Mouse (Mus musculus) neural tube, embryonic 11.5 days (tissue): Measurements from ENCODE around the gene Them7. TPM values are rescaled to one million over a fixed set of nuclear protein-coding genes. Genes with fewer than 3 reads are reported as not detected.
A peak's percentile ranks its signal among the peaks of the same experiment; 100 is the strongest.

Source experiments
- ATAC-seq: fragments of 200-750 bp; cut with Nextera tagmentation; 2 replicates; pipeline ENCODE4 v1.8.0; 2017; ENCODE audit warnings: moderate number of reproducible peaks, mild to moderate bottlenecking, moderate TSS enrichment, moderate library complexity; ENCODE audit not compliant: insufficient read depth, low FRiP score, low TSS enrichment
- DNase-seq: peaks from one replicate; pipeline ENCODE4 v3.0.0-alpha.2; 2015; ENCODE audit warnings: low spot score
- H3K27ac ChIP-seq: fragments of 300-500 bp; sonication (generic); 2 replicates; pipeline ENCODE4 v1.5.1; 2014; ENCODE audit warnings: low read depth, mild to moderate bottlenecking, low read length
- H3K27me3 ChIP-seq: fragments of 300-500 bp; sonication (generic); 2 replicates; pipeline ENCODE4 v1.6.1; 2014; ENCODE audit warnings: mild to moderate bottlenecking, low read length, mixed read lengths; ENCODE audit not compliant: control insufficient read depth, insufficient read depth
- H3K36me3 ChIP-seq: fragments of 300-500 bp; sonication (generic); 2 replicates; pipeline ENCODE4 v1.6.1; 2014; ENCODE audit warnings: mild to moderate bottlenecking, low read length, moderate library complexity, mixed read lengths; ENCODE audit not compliant: control insufficient read depth, insufficient read depth
- H3K4me1 ChIP-seq: fragments of 300-500 bp; sonication (generic); 2 replicates; pipeline ENCODE4 v1.6.1; 2014; ENCODE audit warnings: low read length, mixed read lengths; ENCODE audit not compliant: control insufficient read depth, insufficient read depth
- H3K4me2 ChIP-seq: fragments of 300-500 bp; sonication (generic); 2 replicates; pipeline ENCODE4 v1.6.1; 2014; ENCODE audit warnings: low read depth, mild to moderate bottlenecking, moderate library complexity
- H3K4me3 ChIP-seq: fragments of 300-500 bp; sonication (generic); 2 replicates; pipeline ENCODE4 v1.5.1; 2014; ENCODE audit warnings: low read depth, low read length
- H3K9ac ChIP-seq: fragments of 300-500 bp; sonication (generic); 2 replicates; pipeline ENCODE4 v1.6.1; 2014; ENCODE audit warnings: mild to moderate bottlenecking, low read length
- H3K9me3 ChIP-seq: fragments of 300-500 bp; sonication (generic); 2 replicates; pipeline ENCODE4 v1.6.1; 2016; ENCODE audit warnings: low read length; ENCODE audit not compliant: control insufficient read depth
- WGBS: fragments of 180-500 bp; shearing (Covaris S2); extraction: QIAGEN DNeasy Blood & Tissue Kit; methylation state at CpG from one replicate; pipeline ENCODE4 v1.1.7; 2014; 5-methylcytosine and 5-hydroxymethylcytosine counted together
- polyA plus RNA-seq: library from polyadenylated mRNA; unstranded; fragments of >200 nt; fragmentation: Nextera tagmentation; extraction: Ambion mirVana; gene quantifications from 2 replicates; pipeline ENCODE4 v1.2.1, GENCODE M21; 2014

Them7 gene
- polyA plus RNA-seq, 1 experiment from 2014 or later, result 0.73 TPM

DNA sequence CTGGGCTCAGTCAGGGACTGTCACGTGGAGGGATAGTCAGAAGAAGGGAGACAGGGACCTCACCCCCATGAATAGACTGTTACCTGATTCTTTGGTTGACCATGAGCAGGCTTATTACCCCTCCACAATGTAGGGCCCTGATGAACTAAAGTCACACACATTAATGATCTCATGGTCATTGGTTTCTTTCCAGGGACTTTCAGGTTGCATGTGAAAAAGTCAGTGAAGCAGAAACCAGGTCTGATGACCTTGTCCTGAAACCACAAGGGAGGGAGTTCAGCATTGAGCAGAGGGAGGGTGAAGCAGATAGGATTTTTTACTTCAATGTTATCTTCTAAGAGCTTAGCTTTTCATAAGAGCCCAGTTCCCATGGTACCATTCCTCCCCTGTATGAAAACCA, 16.5 kb downstream of the Them7 start:
- Histone ChIP-seq H3K9ac (no peak overlapping the region), H3K27me3 (no peaks in the 10 kb centered on the region), H3K4me1 (peaks cover 4% of the 10 kb centered on the region; the same call in 1 of the 2 replicates), H3K36me3 (no peaks in the 10 kb centered on the region), H3K4me3 (no peak overlapping the region), H3K27ac (no peak overlapping the region), H3K4me2 (no peak overlapping the region), H3K9me3 (no peaks in the 10 kb centered on the region)
- DNase-seq, result no peak
- no peak for ATAC-seq
- 71% methylated on average over 1 of the region's 1 CpGs for WGBS

DNA sequence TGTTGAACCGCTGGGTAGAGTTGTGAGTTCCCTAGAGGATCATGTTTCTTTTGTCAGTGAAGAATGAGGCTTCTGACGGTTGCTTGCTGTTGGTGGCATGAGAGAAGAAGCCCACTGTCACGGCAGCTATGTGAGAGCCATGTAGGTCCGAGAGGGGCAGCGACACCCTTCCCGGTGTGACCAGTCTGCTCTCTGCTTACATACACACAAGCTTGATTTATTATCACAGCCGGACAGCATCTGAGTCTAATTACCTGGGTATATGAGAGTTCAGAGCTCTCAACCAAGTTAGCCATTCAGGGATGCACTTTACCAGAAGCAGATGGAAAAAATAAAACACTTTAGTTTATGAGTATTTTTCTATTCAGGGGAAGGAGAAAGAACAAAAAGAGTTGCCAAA, 18.8 kb downstream of the Them7 start:
- 45% methylated on average over 7 of the region's 7 CpGs for WGBS
- Histone ChIP-seq H3K9ac (no peak overlapping the region), H3K9me3 (no peaks in the 10 kb centered on the region), H3K27me3 (no peaks in the 10 kb centered on the region), H3K4me3 (no peak overlapping the region), H3K27ac (no peak overlapping the region), H3K36me3 (no peaks in the 10 kb centered on the region), H3K4me2 (no peak overlapping the region), H3K4me1 (no peaks in the 10 kb centered on the region)
- no peak for ATAC-seq
- DNase-seq, result no peak

DNA sequence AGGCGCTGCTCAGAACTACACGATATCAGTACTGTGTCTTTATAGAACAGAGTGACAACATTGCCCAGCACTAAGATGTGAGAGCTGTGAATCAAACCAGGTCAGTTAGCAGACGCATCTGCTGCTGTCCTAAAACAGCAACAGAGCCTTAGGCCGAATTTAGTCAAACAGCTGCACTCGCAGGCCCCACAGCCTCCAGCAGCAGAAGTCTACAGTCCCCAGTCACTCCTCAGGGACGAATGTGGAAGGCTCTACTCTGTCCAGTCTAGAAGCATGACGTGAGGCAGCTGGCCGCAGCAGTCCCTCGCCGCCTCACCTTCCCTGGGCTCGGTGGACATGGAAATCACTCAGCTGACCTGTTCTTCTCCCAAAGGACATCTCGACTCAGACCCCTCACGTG, 20.6 kb downstream of the Them7 start:
- Histone ChIP-seq H3K9ac (no peak overlapping the region), H3K9me3 (no peaks in the 10 kb centered on the region), H3K4me3 (no peak overlapping the region), H3K4me1 (no peaks in the 10 kb centered on the region), H3K4me2 (no peak overlapping the region), H3K36me3 (no peaks in the 10 kb centered on the region), H3K27me3 (no peaks in the 10 kb centered on the region), H3K27ac (no peak overlapping the region)
- 71% methylated on average over 13 of the region's 13 CpGs for WGBS
- ATAC-seq (no peak), DNase-seq (no peak)

DNA sequence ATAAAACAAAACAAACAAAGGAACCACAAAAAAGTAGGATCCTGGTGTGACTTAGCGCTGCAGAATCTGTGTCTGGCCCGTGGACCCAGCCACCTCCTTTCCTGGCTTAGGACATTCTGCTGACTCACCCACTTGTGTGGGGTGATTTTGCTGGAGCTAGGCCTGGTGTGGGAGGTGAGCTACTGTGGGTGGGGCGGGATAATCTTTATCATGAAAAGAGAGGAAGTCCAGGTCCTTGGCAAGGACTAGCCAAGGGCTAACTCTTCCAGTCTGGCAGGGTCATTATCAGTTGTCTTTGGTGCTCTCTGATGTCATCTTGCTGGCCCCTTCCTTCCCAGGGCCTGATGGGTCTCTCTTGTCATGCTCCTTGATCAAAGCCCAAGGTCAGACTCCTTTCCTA, 27.9 kb downstream of the Them7 start:
- Histone ChIP-seq H3K4me1 (no peaks in the 10 kb centered on the region), H3K36me3 (no peaks in the 10 kb centered on the region), H3K4me3 (no peak overlapping the region), H3K9ac (no peak overlapping the region), H3K9me3 (no peaks in the 10 kb centered on the region), H3K27me3 (no peaks in the 10 kb centered on the region), H3K27ac (no peak overlapping the region), H3K4me2 (no peak overlapping the region)
- no peak for DNase-seq
- WGBS, result 81% methylated on average over 3 of the region's 3 CpGs
- no peak for ATAC-seq

DNA sequence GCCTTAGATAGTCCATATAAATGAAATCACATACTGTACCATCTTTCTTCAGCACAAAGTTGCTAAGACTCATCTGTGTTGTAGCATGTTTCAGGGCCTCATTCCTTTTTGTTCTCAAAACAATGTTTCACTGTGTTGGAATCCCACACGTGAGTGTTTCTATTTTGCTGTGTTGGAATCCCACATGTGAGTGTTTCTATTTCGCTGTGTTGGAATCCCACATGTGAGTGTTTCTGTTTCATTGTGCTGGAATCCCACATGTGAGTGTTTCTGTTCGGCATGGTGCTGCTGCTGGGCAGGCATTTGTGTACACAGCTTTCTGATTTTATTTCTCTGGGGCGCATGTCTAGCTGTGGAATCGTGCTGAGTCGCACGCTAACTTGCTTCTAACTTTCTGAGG, 28.7 kb downstream of the Them7 start:
- no peaks in the 10 kb centered on the region for H3K36me3 ChIP-seq
- no peak overlapping the region for H3K4me2 ChIP-seq
- 69% methylated on average over 7 of the region's 7 CpGs for WGBS
- no peaks in the 10 kb centered on the region for H3K4me1 ChIP-seq
- H3K9ac ChIP-seq, result no peak overlapping the region
- ATAC-seq, result peak; percentile 79
- H3K27me3 ChIP-seq, result no peaks in the 10 kb centered on the region
- H3K27ac ChIP-seq, result no peak overlapping the region
- H3K9me3 ChIP-seq, result no peaks in the 10 kb centered on the region
- no peak overlapping the region for H3K4me3 ChIP-seq
- DNase-seq, result no peak

DNA sequence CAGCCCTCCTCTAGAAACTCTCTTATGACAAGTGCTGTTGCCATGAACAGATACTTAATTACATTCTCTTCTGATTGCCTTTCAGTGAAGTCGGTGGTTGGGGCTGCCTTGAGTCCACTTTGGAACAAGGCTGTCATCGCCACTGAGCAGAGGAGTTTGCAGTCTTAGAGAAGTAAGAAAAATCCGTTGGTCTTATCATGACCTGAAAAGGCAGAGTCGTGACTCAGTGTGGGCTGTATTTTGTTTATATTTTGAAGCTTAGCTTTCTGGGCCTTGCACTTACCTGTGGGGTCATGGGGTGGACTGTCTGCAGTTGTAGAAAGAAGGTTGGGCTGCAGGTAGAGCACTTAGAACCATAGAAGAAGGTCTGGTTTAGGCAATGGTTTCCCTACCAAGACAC, 31.3 kb downstream of the Them7 start:
- Histone ChIP-seq H3K36me3 (no peaks in the 10 kb centered on the region), H3K9ac (no peak overlapping the region), H3K4me2 (no peak overlapping the region), H3K4me3 (no peak overlapping the region), H3K27ac (no peak overlapping the region), H3K27me3 (no peaks in the 10 kb centered on the region), H3K9me3 (no peaks in the 10 kb centered on the region), H3K4me1 (no peaks in the 10 kb centered on the region)
- DNase-seq (no peak), ATAC-seq (no peak)
- 61% methylated on average over 4 of the region's 4 CpGs for WGBS

DNA sequence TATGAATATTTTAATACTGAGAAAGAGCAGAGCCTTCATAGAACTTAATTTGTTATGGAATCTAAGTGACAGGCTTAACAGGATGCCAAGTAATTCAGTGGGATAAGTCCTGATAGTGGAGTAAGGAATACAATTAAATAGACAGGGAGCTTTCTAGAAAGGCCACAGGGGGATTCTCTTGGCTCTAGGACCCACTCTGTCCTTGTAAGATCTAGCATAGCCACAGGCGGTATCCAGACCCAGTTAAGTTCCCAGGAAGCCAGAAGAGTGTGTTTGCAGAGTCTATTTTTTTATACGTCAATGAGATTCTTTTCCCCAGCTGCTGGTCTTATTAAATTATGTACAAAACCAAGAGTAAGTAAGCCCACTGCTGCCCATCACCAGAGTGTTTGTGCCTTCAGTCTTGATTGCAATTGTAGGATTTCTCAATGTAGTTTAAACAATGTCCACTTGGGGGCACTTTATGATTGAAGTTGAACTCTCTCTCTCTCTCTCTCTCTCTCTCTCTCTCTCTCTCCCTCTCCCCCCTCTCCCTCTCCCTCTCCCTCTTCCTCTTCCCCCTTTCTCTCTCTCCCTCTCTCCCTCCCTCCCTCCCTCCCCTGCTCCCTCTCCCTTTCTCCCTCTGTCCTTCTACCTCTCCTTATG, 32.4 kb downstream of the Them7 start:
- DNase-seq, result no peak

DNA sequence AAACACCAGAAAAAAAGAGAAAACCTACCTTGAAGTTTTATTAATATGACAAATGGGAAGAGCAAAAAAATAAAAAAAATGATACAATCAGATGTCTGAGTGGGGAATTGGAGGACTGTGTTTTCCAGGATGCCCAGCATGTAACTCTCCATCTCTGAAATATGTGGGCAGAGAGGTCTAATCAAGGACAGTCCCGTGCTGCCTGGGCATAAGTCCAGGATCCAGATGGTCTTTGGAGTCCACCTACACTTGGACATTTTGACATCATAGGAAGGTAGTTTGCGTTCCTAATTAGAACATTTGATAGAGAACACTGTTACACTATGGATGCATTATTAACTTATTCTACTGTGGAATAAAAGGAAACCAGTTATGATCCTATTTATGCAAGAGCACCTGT, 33.3 kb downstream of the Them7 start:
- no peaks in the 10 kb centered on the region for H3K9me3 ChIP-seq
- H3K4me2 ChIP-seq, result no peak overlapping the region
- H3K4me3 ChIP-seq, result no peak overlapping the region
- H3K27ac ChIP-seq, result no peak overlapping the region
- DNase-seq, result no peak
- no peak for ATAC-seq
- H3K4me1 ChIP-seq, result no peaks in the 10 kb centered on the region
- H3K36me3 ChIP-seq, result no peaks in the 10 kb centered on the region
- H3K9ac ChIP-seq, result no peak overlapping the region
- WGBS, result 74% methylated on average over 2 of the region's 2 CpGs
- no peaks in the 10 kb centered on the region for H3K27me3 ChIP-seq

More for the DNA sequence above, 32.4 kb downstream of the Them7 start:
- H3K4me2 ChIP-seq, result no peak overlapping the region
- no peaks in the 10 kb centered on the region for H3K27me3 ChIP-seq
- H3K4me1 ChIP-seq, result no peaks in the 10 kb centered on the region
- H3K9me3 ChIP-seq, result no peaks in the 10 kb centered on the region
- ATAC-seq, result no peak
- no peak overlapping the region for H3K9ac ChIP-seq
- no peak overlapping the region for H3K27ac ChIP-seq
- no peak overlapping the region for H3K4me3 ChIP-seq
- H3K36me3 ChIP-seq, result no peaks in the 10 kb centered on the region
- 63% methylated on average over 2 of the region's 2 CpGs for WGBS

DNA sequence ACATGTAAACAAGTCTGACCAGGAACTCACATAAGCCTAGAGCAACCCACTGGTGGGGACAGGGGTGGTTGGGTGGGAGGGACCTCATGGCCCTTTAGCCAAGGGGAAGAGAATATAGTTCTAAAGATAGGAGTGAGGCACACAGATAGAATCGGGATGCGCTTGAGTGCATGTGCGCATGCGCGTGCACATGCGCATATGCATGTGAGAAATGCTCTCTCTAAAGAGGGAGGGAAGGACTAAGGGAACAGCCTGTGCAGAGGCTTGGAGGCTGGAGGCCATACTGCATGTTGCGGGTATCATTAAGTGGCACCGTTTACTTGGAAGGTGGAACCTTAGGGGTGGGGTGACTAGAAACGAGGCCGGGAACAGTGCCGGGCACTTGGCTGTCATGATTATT, 37.2 kb downstream of the Them7 start:
- Histone ChIP-seq H3K9me3 (no peaks in the 10 kb centered on the region), H3K27ac (no peak overlapping the region), H3K36me3 (no peaks in the 10 kb centered on the region), H3K9ac (no peak overlapping the region), H3K4me3 (no peak overlapping the region), H3K4me2 (no peak overlapping the region), H3K27me3 (no peaks in the 10 kb centered on the region), H3K4me1 (no peaks in the 10 kb centered on the region)
- no peak for ATAC-seq
- DNase-seq, result no peak
- 89% methylated on average over 11 of the region's 11 CpGs for WGBS
